Mouse (Mus musculus) hindbrain, embryonic 12.5 days (tissue): ENCODE results near the gene Prss47. TPM values are rescaled to one million over a fixed set of nuclear protein-coding genes. Genes with fewer than 3 reads are reported as not detected.

ENCODE experiments used
- polyA plus RNA-seq: library from polyadenylated mRNA; unstranded; fragments of >200 nt; fragmentation: Nextera tagmentation; extraction: Ambion mirVana; gene quantifications from 2 replicates; pipeline ENCODE4 v1.2.1, GENCODE M21; 2016

Gene Prss47
- polyA plus RNA-seq, 1 experiment from 2014 or later: not detected

Other genes starting within 250 kb of the Prss47 start
- 0.21 TPM in 1 of 2 replicates, not detected in the other for gene Cntnap3, start 148.8 kb downstream of the Prss47 start, polyA plus RNA-seq
- gene Spata31, start 135.4 kb downstream of the Prss47 start, polyA plus RNA-seq: not detected in 2 replicates
- gene Spata31d1c, start 19.7 kb downstream of the Prss47 start, polyA plus RNA-seq: not detected in 2 replicates
- 47.2 and 47.5 TPM in 2 replicates for gene Mfsd14b, start 60.2 kb upstream of the Prss47 start, polyA plus RNA-seq
- gene Olfr465-ps1, start 85.3 kb upstream of the Prss47 start, polyA plus RNA-seq: not detected in 2 replicates
- not detected in 2 replicates for gene Olfr466, start 97.5 kb upstream of the Prss47 start, polyA plus RNA-seq
- 0.39 TPM in 1 of 2 replicates, not detected in the other for gene Nlrp4f, start 153.2 kb upstream of the Prss47 start, polyA plus RNA-seq
- gene Gm10775, start 206.8 kb upstream of the Prss47 start, polyA plus RNA-seq: not detected in 2 replicates
- 23.3 TPM in 2 replicates for gene Zfp369, start 226.1 kb upstream of the Prss47 start, polyA plus RNA-seq